Mouse (Mus musculus) heart, embryonic 13.5 days (tissue): Measurements from ENCODE around the gene Gm3159. TPM values are rescaled to one million over a fixed set of nuclear protein-coding genes. Genes with fewer than 3 reads are reported as not detected.
"Not testable (repeated sequence)": the region's sequence is repeated elsewhere in the genome, so short reads cannot be mapped to it uniquely, and the experiment has no call there.

Experiments used
- ATAC-seq: fragments of 200-750 bp; cut with Nextera tagmentation; 2 replicates; pipeline ENCODE4 v1.8.0; 2017; ENCODE audit warnings: moderate TSS enrichment; ENCODE audit not compliant: insufficient number of reproducible peaks, low FRiP score, low TSS enrichment; ENCODE audit errors: extremely low read depth
- H3K27ac ChIP-seq: fragments of 300-500 bp; sonication (generic); replicated peaks from 2 replicates; pipeline ENCODE4 v1.5.1; 2015; ENCODE audit warnings: moderate library complexity, mild to moderate bottlenecking, inconsistent platforms
- H3K27me3 ChIP-seq: fragments of 300-500 bp; sonication (generic); replicated peaks from 2 replicates; pipeline ENCODE4 v1.6.1; 2015; ENCODE audit warnings: mild to moderate bottlenecking, inconsistent platforms
- H3K36me3 ChIP-seq: fragments of 300-500 bp; sonication (generic); 2 replicates; pipeline ENCODE4 v1.6.1; 2015; ENCODE audit warnings: mild to moderate bottlenecking, inconsistent platforms
- H3K4me1 ChIP-seq: fragments of 300-500 bp; sonication (generic); 2 replicates; pipeline ENCODE4 v1.6.1; 2015; ENCODE audit warnings: inconsistent platforms
- H3K4me2 ChIP-seq: fragments of 300-500 bp; sonication (generic); 2 replicates; pipeline ENCODE4 v1.6.1; 2015; ENCODE audit warnings: inconsistent platforms, mild to moderate bottlenecking, moderate library complexity
- H3K4me3 ChIP-seq: fragments of 300-500 bp; sonication (generic); 2 replicates; pipeline ENCODE4 v1.5.1; 2015; ENCODE audit warnings: moderate library complexity, mild to moderate bottlenecking, inconsistent platforms
- H3K9ac ChIP-seq: fragments of 300-500 bp; sonication (generic); 2 replicates; pipeline ENCODE4 v1.6.1; 2015; ENCODE audit warnings: inconsistent platforms, mild to moderate bottlenecking, moderate library complexity
- H3K9me3 ChIP-seq: fragments of 300-500 bp; sonication (generic); 2 replicates; pipeline ENCODE4 v1.6.1; 2016; ENCODE audit warnings: inconsistent platforms
- whole genome bisulfite sequencing: fragments of 180-500 bp; shearing (Covaris S2); methylation state at CpG from one replicate; pipeline ENCODE4 v1.1.7; 2015; ENCODE audit warnings: mixed read lengths; 5-methylcytosine and 5-hydroxymethylcytosine counted together
- polyA plus RNA-seq: library from polyadenylated mRNA; unstranded; fragments of >200 nt; fragmentation: Nextera tagmentation; extraction: Ambion mirVana; gene quantifications from 2 replicates; pipeline ENCODE4 v1.2.1, GENCODE M21; 2015

Gm3159 gene
- not detected in 2 replicates for polyA plus RNA-seq

- not testable (repeated sequence) for H3K36me3 ChIP-seq, H3K9ac ChIP-seq, H3K4me2 ChIP-seq, H3K9me3 ChIP-seq, H3K27ac ChIP-seq, ATAC-seq, H3K27me3 ChIP-seq, H3K4me3 ChIP-seq, H3K4me1 ChIP-seq
- WGBS = 67% methylated on average over 1 of the region's 3 CpGs
Measured at GRCm38 (mm10) chr14:4397226-4397625, at the start of gene Gm3159. Gm3159 (plus strand) TSS chr14:4397526.

GRCm38 (mm10) chr14:4368991-4369390 is 28.3 kb upstream of the Gm3159 start:
- H3K27me3 ChIP-seq, H3K4me2 ChIP-seq, H3K9ac ChIP-seq, H3K4me1 ChIP-seq, H3K36me3 ChIP-seq, H3K9me3 ChIP-seq, H3K27ac ChIP-seq, ATAC-seq, H3K4me3 ChIP-seq: not testable (repeated sequence)
- 91% methylated on average over 3 of the region's 3 CpGs for WGBS

GRCm38 (mm10) chr14:4369691-4370090 is 27.6 kb upstream of the Gm3159 start:
- not testable (repeated sequence) for H3K4me1 ChIP-seq, H3K4me2 ChIP-seq, H3K4me3 ChIP-seq, H3K9me3 ChIP-seq, ATAC-seq, H3K27me3 ChIP-seq, H3K36me3 ChIP-seq, H3K9ac ChIP-seq, H3K27ac ChIP-seq
- WGBS = 73% methylated on average over 3 of the region's 3 CpGs

GRCm38 (mm10) chr14:4377871-4378270 is 19.5 kb upstream of the Gm3159 start:
- ATAC-seq, H3K27me3 ChIP-seq, H3K27ac ChIP-seq, H3K9ac ChIP-seq, H3K9me3 ChIP-seq, H3K4me2 ChIP-seq, H3K4me3 ChIP-seq, H3K4me1 ChIP-seq, H3K36me3 ChIP-seq: not testable (repeated sequence)

GRCm38 (mm10) chr14:4385606-4386005 is 11.7 kb upstream of the Gm3159 start:
- not testable (repeated sequence) for H3K9me3 ChIP-seq, H3K4me3 ChIP-seq, H3K36me3 ChIP-seq, H3K9ac ChIP-seq, ATAC-seq, H3K27me3 ChIP-seq, H3K27ac ChIP-seq, H3K4me1 ChIP-seq, H3K4me2 ChIP-seq

- H3K36me3 ChIP-seq, H3K9me3 ChIP-seq, H3K27me3 ChIP-seq, H3K4me1 ChIP-seq, H3K4me3 ChIP-seq, H3K27ac ChIP-seq, ATAC-seq, H3K9ac ChIP-seq, H3K4me2 ChIP-seq: not testable (repeated sequence)
- WGBS = 76% methylated on average over 4 of the region's 6 CpGs
Measured at GRCm38 (mm10) chr14:4392841-4393530, 4.3 kb upstream of the Gm3159 start.

GRCm38 (mm10) chr14:4398624-4399023 is 1.3 kb downstream of the Gm3159 start:
- not testable (repeated sequence) for ATAC-seq, H3K9ac ChIP-seq, H3K36me3 ChIP-seq, H3K4me2 ChIP-seq, H3K4me1 ChIP-seq, H3K9me3 ChIP-seq, H3K27ac ChIP-seq, H3K27me3 ChIP-seq, H3K4me3 ChIP-seq

- not testable (repeated sequence) for H3K27me3 ChIP-seq, H3K9me3 ChIP-seq, H3K4me1 ChIP-seq, H3K27ac ChIP-seq, H3K36me3 ChIP-seq, H3K4me3 ChIP-seq, H3K9ac ChIP-seq, H3K4me2 ChIP-seq, ATAC-seq
- WGBS = 70% methylated on average over 5 of the region's 5 CpGs
Measured at GRCm38 (mm10) chr14:4400115-4400789, 2.9 kb downstream of the Gm3159 start.

GRCm38 (mm10) chr14:4401245-4401644 is 3.9 kb downstream of the Gm3159 start:
- H3K4me2 ChIP-seq, ATAC-seq, H3K9me3 ChIP-seq, H3K4me1 ChIP-seq, H3K27ac ChIP-seq, H3K27me3 ChIP-seq, H3K4me3 ChIP-seq, H3K36me3 ChIP-seq, H3K9ac ChIP-seq: not testable (repeated sequence)
- 57% methylated on average over 5 of the region's 5 CpGs for WGBS

- H3K4me2 ChIP-seq, ATAC-seq, H3K9me3 ChIP-seq, H3K36me3 ChIP-seq, H3K9ac ChIP-seq, H3K27ac ChIP-seq, H3K27me3 ChIP-seq, H3K4me1 ChIP-seq, H3K4me3 ChIP-seq: not testable (repeated sequence)
Measured at GRCm38 (mm10) chr14:4403840-4404239, 6.5 kb downstream of the Gm3159 start.

- not testable (repeated sequence) for H3K4me3 ChIP-seq, H3K27me3 ChIP-seq, H3K4me1 ChIP-seq, H3K4me2 ChIP-seq, H3K9me3 ChIP-seq, ATAC-seq, H3K27ac ChIP-seq, H3K9ac ChIP-seq, H3K36me3 ChIP-seq
- WGBS = 38% methylated on average over 1 of the region's 1 CpGs
Measured at GRCm38 (mm10) chr14:4409939-4410338, 12.6 kb downstream of the Gm3159 start.
